Mouse (Mus musculus) cerebellum, adult 11 months (tissue): ENCODE results near the gene B4galnt3.
A peak's percentile ranks its signal among the peaks of the same experiment; 100 is the strongest.

Experiments
- DNase-seq: peaks from one replicate; pipeline ENCODE4 v3.0.0; 2022

B4galnt3 gene

GRCm38 (mm10) chr6:120274181-120274580, 20.2 kb downstream of the B4galnt3 start:
- DNase-seq: no peak

- no peak for DNase-seq
Observed at GRCm38 (mm10) chr6:120264151-120264550, 30.2 kb downstream of the B4galnt3 start.

- DNase-seq: no peak
Observed at GRCm38 (mm10) chr6:120263608-120264007, 30.8 kb downstream of the B4galnt3 start.

GRCm38 (mm10) chr6:120262886-120263531, 31.4 kb downstream of the B4galnt3 start:
- no peak for DNase-seq

GRCm38 (mm10) chr6:120259481-120259880, 34.9 kb downstream of the B4galnt3 start:
- DNase-seq: no peak

GRCm38 (mm10) chr6:120256431-120256935, 37.9 kb downstream of the B4galnt3 start:
- DNase-seq: no peak

GRCm38 (mm10) chr6:120255701-120256100, 38.7 kb downstream of the B4galnt3 start:
- no peak for DNase-seq

GRCm38 (mm10) chr6:120255144-120255543, 39.2 kb downstream of the B4galnt3 start:
- DNase-seq: no peak

- DNase-seq: no peak
Observed at GRCm38 (mm10) chr6:120254640-120255039, 39.7 kb downstream of the B4galnt3 start.

- DNase-seq: no peak
Observed at GRCm38 (mm10) chr6:120252741-120253140, 41.6 kb downstream of the B4galnt3 start.

GRCm38 (mm10) chr6:120251010-120251409, 43.3 kb downstream of the B4galnt3 start:
- DNase-seq: no peak

- DNase-seq: no peak
Observed at GRCm38 (mm10) chr6:120249831-120250230, 44.5 kb downstream of the B4galnt3 start.

GRCm38 (mm10) chr6:120246676-120247075, 47.7 kb downstream of the B4galnt3 start:
- no peak for DNase-seq

GRCm38 (mm10) chr6:120243250-120243649, 51.1 kb downstream of the B4galnt3 start:
- no peak for DNase-seq

- no peak for DNase-seq
Observed at GRCm38 (mm10) chr6:120242530-120242929, 51.8 kb downstream of the B4galnt3 start.

GRCm38 (mm10) chr6:120241453-120241852, 52.9 kb downstream of the B4galnt3 start:
- no peak for DNase-seq

- peak; percentile 8 for DNase-seq
Observed at GRCm38 (mm10) chr6:120240461-120240860, 53.9 kb downstream of the B4galnt3 start.

GRCm38 (mm10) chr6:120235874-120236273, 58.5 kb downstream of the B4galnt3 start:
- DNase-seq: no peak

- DNase-seq: no peak
Observed at GRCm38 (mm10) chr6:120232885-120233284, 61.5 kb downstream of the B4galnt3 start.

GRCm38 (mm10) chr6:120230441-120230840, 63.9 kb downstream of the B4galnt3 start:
- DNase-seq: no peak

GRCm38 (mm10) chr6:120229806-120230205, 64.6 kb downstream of the B4galnt3 start:
- DNase-seq: no peak

- no peak for DNase-seq
Observed at GRCm38 (mm10) chr6:120227068-120227467, 67.3 kb downstream of the B4galnt3 start.

- DNase-seq: no peak
Observed at GRCm38 (mm10) chr6:120225355-120225754, 69.0 kb downstream of the B4galnt3 start.

- DNase-seq: peak; percentile 29
Observed at GRCm38 (mm10) chr6:120222669-120223068, 71.7 kb downstream of the B4galnt3 start.

GRCm38 (mm10) chr6:120219281-120219680, 75.1 kb downstream of the B4galnt3 start:
- no peak for DNase-seq
